Mouse (Mus musculus): ENCODE data around the gene Rptor.

DNA sequence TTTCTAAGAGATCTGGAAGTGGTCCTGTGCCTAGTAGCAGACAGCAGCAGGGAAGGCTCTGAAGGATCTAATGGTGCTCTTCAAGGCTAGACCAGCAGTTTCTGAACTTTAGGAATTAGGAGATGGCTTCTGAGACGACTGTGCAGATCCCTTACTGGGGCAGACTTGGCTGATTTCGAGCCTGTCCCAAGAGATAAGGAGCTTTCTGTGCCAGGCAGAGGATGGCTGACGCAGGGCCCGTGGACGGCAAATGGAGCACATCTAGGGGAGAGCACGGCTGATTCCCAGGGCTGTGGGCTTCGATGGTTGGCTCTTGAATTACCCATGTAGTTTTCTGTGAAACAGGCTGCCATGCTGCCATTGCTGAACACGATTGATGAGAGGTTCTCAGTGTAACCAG lies 21.1 kb downstream of the Rptor start:
- no peak for TF ChIP-seq CTCF (IDR thresholded peaks at IDR 0.05; ENCODE audit: low read depth)
- no peak for TF ChIP-seq EP300 (IDR thresholded peaks at IDR 0.05; ENCODE audit: low read depth)

Data from liver, postnatal 0 days (tissue).